Mouse (Mus musculus): ENCODE measurements around the gene Camta2. TPM values are rescaled to one million over a fixed set of nuclear protein-coding genes. Genes with fewer than 3 reads are reported as not detected.

Camta2 gene
- polyA plus RNA-seq, 1 experiment from 2014 or later, result 12.6 TPM

GRCm38 (mm10) chr11:70706127-70706526 lies 18.2 kb upstream of the Camta2 start:
- no peak for ATAC-seq (ENCODE audit: low FRiP score)
- H3K4me2 ChIP-seq, result no peak overlapping the region
- H3K4me1 ChIP-seq, result peaks cover 18% of the 10 kb centered on the region
- H3K36me3 ChIP-seq (replicated peaks), result peaks cover 71% of the 10 kb centered on the region
- H3K27ac ChIP-seq, result no peak overlapping the region
- H3K9me3 ChIP-seq, result no peaks in the 10 kb centered on the region
- no peak overlapping the region for H3K4me3 ChIP-seq (replicated peaks)
- 87% methylated on average over 3 of the region's 3 CpGs for WGBS
- H3K27me3 ChIP-seq, result no peaks in the 10 kb centered on the region
- H3K9ac ChIP-seq, result no peak overlapping the region

GRCm38 (mm10) chr11:70702781-70703180 lies 14.9 kb upstream of the Camta2 start:
- H3K4me3 ChIP-seq (replicated peaks), result no peak overlapping the region
- ATAC-seq (ENCODE audit: low FRiP score), result no peak
- H3K27me3 ChIP-seq, result no peaks in the 10 kb centered on the region
- peaks cover 45% of the 10 kb centered on the region for H3K36me3 ChIP-seq (replicated peaks)
- no peak overlapping the region for H3K4me2 ChIP-seq
- 78% methylated on average over 6 of the region's 6 CpGs for WGBS
- H3K27ac ChIP-seq, result no peak overlapping the region
- H3K9ac ChIP-seq, result peak overlapping the region; percentile 39; the same call in 1 of the 2 replicates
- peaks cover 28% of the 10 kb centered on the region for H3K4me1 ChIP-seq
- H3K9me3 ChIP-seq, result no peaks in the 10 kb centered on the region

GRCm38 (mm10) chr11:70701984-70702733 lies 14.3 kb upstream of the Camta2 start:
- no peak for ATAC-seq (ENCODE audit: low FRiP score)
- Histone ChIP-seq H3K4me3 (replicated peaks) (no peak overlapping the region), H3K9me3 (no peaks in the 10 kb centered on the region), H3K27ac (no peak overlapping the region), H3K4me1 (peaks cover 28% of the 10 kb centered on the region), H3K36me3 (replicated peaks) (peaks cover 39% of the 10 kb centered on the region), H3K27me3 (no peaks in the 10 kb centered on the region), H3K4me2 (peak overlapping the region; percentile 79; the same call in 1 of the 2 replicates), H3K9ac (peak overlapping the region; percentile 88)
- 85% methylated on average over 6 of the region's 6 CpGs for WGBS

GRCm38 (mm10) chr11:70701221-70701955 lies 13.5 kb upstream of the Camta2 start:
- no peak for ATAC-seq (ENCODE audit: low FRiP score)
- Histone ChIP-seq H3K9me3 (no peaks in the 10 kb centered on the region), H3K27ac (no peak overlapping the region), H3K4me1 (peaks cover 28% of the 10 kb centered on the region), H3K27me3 (no peaks in the 10 kb centered on the region), H3K36me3 (replicated peaks) (peaks cover 31% of the 10 kb centered on the region), H3K4me2 (peak overlapping the region; percentile 79), H3K4me3 (replicated peaks) (peak overlapping the region; percentile 79), H3K9ac (peak overlapping the region; percentile 88)
- WGBS, result 14% methylated on average over 10 of the region's 10 CpGs

GRCm38 (mm10) chr11:70700613-70701012 lies 12.7 kb upstream of the Camta2 start:
- H3K9me3 ChIP-seq, result no peaks in the 10 kb centered on the region
- peak overlapping the region; percentile 79 for H3K4me2 ChIP-seq
- H3K4me1 ChIP-seq, result peaks cover 28% of the 10 kb centered on the region
- peak overlapping the region; percentile 88 for H3K27ac ChIP-seq
- H3K36me3 ChIP-seq (replicated peaks), result peaks cover 23% of the 10 kb centered on the region
- peak overlapping the region; percentile 79 for H3K4me3 ChIP-seq (replicated peaks)
- peak; percentile 40 for ATAC-seq (ENCODE audit: low FRiP score)
- H3K9ac ChIP-seq, result peak overlapping the region; percentile 88
- no peaks in the 10 kb centered on the region for H3K27me3 ChIP-seq
- under 1% methylated on average over 33 of the region's 34 CpGs for WGBS

DNA sequence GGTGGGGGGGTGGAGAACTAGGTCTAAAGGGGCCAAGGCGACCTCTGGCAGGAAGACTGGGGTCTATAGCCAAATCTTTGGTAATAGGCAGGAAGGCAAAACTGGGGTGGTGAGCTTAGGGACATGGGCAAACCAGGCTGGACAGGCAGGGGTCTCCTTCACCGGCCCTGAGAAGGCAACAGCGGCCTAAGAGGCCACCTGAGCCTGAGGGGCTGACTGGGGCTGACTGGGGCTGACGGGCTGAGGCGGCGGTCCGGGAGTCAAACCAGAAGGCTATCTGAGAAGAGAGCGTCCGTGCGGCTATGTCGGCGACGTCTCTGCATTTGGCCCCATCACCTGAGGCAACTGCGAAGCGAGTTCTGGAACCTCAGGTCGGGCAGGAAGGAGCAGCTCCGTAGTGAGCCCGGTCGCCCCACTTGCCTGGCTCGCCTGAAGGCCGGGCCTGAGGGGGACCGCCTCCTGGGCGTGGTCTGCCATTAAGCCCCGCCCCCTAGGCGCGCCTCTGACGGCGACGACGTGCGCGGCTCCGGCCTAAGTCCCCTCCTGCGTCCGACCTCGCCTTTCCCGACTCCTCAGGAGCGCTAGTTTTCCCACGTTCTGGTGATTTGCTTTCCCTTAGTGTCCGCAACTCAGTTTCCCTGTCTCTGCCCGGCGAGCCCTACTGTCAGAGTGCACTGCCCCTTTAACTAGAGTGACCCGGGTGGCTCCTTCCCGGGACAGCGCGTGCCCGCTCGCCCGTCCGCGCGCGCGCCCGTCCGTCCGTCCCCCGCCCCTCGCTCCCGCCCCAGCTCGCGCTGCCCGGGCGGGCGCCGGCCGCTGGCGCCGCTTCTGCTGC lies 12.0 kb upstream of the Camta2 start, which contains the start of the genes Inca1 and Kif1c:
Gene Inca1 (minus strand): TSS at position 434 of the 835 bp plus-strand sequence.
Gene Kif1c (plus strand): TSS at position 827 of the 835 bp plus-strand sequence.
- ATAC-seq (ENCODE audit: low FRiP score), result peak; percentile 96
- Histone ChIP-seq H3K9me3 (no peaks in the 10 kb centered on the region), H3K4me3 (replicated peaks) (peak within 1 kb of the TSS; percentile 79), H3K27me3 (no peaks in the 10 kb centered on the region), H3K36me3 (replicated peaks) (peaks cover 16% of the 10 kb centered on the region), H3K9ac (peak within 1 kb of the TSS; percentile 88), H3K4me1 (peaks cover 28% of the 10 kb centered on the region), H3K27ac (peak within 1 kb of the TSS; percentile 88), H3K4me2 (peak within 1 kb of the TSS; percentile 79)
- WGBS, result under 1% methylated on average over 64 of the region's 69 CpGs

GRCm38 (mm10) chr11:70699051-70699450 lies 11.1 kb upstream of the Camta2 start:
- H3K4me2 ChIP-seq, result no peak overlapping the region
- H3K4me3 ChIP-seq (replicated peaks), result no peak overlapping the region
- peaks cover 8% of the 10 kb centered on the region for H3K36me3 ChIP-seq (replicated peaks)
- no peak for ATAC-seq (ENCODE audit: low FRiP score)
- WGBS, result 69% methylated on average over 2 of the region's 2 CpGs
- H3K9me3 ChIP-seq, result no peaks in the 10 kb centered on the region
- H3K9ac ChIP-seq, result no peak overlapping the region
- no peaks in the 10 kb centered on the region for H3K27me3 ChIP-seq
- H3K27ac ChIP-seq, result no peak overlapping the region
- peaks cover 28% of the 10 kb centered on the region for H3K4me1 ChIP-seq

- 79% methylated on average over 3 of the region's 3 CpGs for WGBS
- Histone ChIP-seq H3K4me2 (no peak overlapping the region), H3K9me3 (no peaks in the 10 kb centered on the region), H3K27ac (no peak overlapping the region), H3K27me3 (no peaks in the 10 kb centered on the region), H3K9ac (no peak overlapping the region), H3K4me3 (replicated peaks) (no peak overlapping the region), H3K4me1 (peaks cover 23% of the 10 kb centered on the region), H3K36me3 (replicated peaks) (no peaks in the 10 kb centered on the region)
- no peak for ATAC-seq (ENCODE audit: low FRiP score)
These were observed 9.5 kb upstream of the Camta2 start for GRCm38 (mm10) chr11:70697376-70697775.

DNA sequence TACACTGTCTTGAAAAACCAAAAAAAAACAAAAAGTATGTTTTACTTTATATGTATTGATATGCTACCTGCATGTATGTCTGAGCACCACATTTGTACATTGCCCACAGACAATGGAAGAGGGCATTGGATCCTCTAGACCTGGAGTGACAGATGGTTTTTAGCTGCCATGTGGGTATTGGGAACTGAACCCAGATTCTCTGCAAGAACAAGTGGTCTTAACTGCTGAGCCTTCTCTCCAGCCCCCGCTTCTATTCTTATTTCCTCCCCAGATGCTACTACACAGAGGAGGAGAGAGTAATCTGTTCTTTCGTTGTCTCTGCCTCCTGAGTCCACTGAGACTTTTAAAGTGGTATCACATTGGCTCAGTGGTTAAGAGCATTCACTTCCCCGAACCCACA lies 5.6 kb upstream of the Camta2 start:
- 72% methylated on average over 3 of the region's 3 CpGs for WGBS
- H3K27ac ChIP-seq, result no peak overlapping the region
- no peak overlapping the region for H3K4me2 ChIP-seq
- H3K4me1 ChIP-seq, result peaks cover 5% of the 10 kb centered on the region
- H3K36me3 ChIP-seq (replicated peaks), result no peaks in the 10 kb centered on the region
- H3K9ac ChIP-seq, result no peak overlapping the region
- H3K9me3 ChIP-seq, result no peaks in the 10 kb centered on the region
- no peaks in the 10 kb centered on the region for H3K27me3 ChIP-seq
- ATAC-seq (ENCODE audit: low FRiP score), result no peak
- H3K4me3 ChIP-seq (replicated peaks), result no peak overlapping the region

DNA sequence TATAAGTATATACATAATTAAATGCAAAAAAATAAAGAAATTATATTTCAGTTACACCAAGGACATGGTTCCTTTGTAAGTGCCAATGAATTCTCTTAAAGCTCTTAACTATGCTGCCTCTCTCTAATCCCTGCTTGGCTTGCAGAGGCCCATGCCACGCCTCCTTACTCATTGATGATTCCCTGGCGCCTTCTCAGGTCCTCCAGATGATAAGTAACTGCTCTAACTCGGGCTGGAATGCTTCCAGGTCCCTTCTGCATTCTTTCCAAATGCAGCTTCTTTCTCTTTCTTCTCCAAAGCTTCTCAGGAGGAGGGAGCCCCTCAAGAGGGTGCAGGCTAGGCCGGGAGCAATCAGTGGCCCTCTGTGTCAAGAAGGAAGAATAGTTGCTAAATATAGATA lies 1.7 kb upstream of the Camta2 start:
- Histone ChIP-seq H3K9ac (no peak overlapping the region), H3K4me1 (peaks cover 24% of the 10 kb centered on the region), H3K4me2 (no peak overlapping the region), H3K27me3 (no peaks in the 10 kb centered on the region), H3K36me3 (replicated peaks) (0 out of 2 replicates have a peak, but pooled peaks cover 8% of the 10 kb centered on the region), H3K9me3 (no peaks in the 10 kb centered on the region), H3K4me3 (replicated peaks) (no peak overlapping the region), H3K27ac (no peak overlapping the region)
- WGBS, result 57% methylated on average over 4 of the region's 4 CpGs
- ATAC-seq (ENCODE audit: low FRiP score), result no peak

DNA sequence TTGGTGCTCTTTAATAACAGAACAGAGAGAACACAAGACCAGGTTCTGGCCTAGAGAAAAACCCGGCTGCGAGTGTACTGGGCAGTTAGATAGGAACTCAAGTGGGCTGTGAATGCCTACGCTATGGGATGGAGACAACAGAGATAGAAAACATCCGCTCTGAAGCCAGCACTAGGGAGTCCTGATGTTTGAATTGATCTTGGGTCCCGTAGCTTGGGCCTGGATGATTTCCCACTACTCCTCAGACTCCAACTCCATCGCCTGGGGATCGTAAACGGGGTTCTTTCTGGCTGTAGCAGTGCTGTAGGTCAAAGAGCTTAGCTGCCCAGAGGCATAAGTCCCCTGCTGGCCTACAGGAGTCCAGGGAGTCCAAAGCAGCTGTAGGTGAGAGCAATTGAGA lies 467 bp upstream of the Camta2 start:
- no peak for ATAC-seq (ENCODE audit: low FRiP score)
- no peaks in the 10 kb centered on the region for H3K27me3 ChIP-seq
- peak overlapping the region; percentile 86 for H3K4me2 ChIP-seq
- peak overlapping the region; percentile 78 for H3K27ac ChIP-seq
- peaks cover 24% of the 10 kb centered on the region for H3K4me1 ChIP-seq
- 15% methylated on average over 8 of the region's 8 CpGs for WGBS
- no peaks in the 10 kb centered on the region for H3K9me3 ChIP-seq
- peaks cover 17% of the 10 kb centered on the region for H3K36me3 ChIP-seq (replicated peaks)
- H3K4me3 ChIP-seq (replicated peaks), result peak overlapping the region; percentile 84
- peak overlapping the region; percentile 84 for H3K9ac ChIP-seq
